Mouse (Mus musculus) intestine, embryonic 16.5 days (tissue): ENCODE results near the gene Dvl3. TPM values are rescaled to one million over a fixed set of nuclear protein-coding genes. Genes with fewer than 3 reads are reported as not detected.

ENCODE experiments used
- ATAC-seq: fragments of 200-750 bp; cut with Nextera tagmentation; 2 replicates; pipeline ENCODE4 v1.8.0; 2017; ENCODE audit warnings: moderate TSS enrichment, moderate library complexity
- H3K27ac ChIP-seq: fragments of 300-500 bp; sonication (generic); 2 replicates; pipeline ENCODE4 v1.5.1; 2014; ENCODE audit warnings: mild to moderate bottlenecking, low read length
- H3K27me3 ChIP-seq: fragments of 300-500 bp; sonication (generic); replicated peaks from 2 replicates; pipeline ENCODE4 v1.6.1; 2014; ENCODE audit warnings: low read length, control low read depth, mixed read lengths; ENCODE audit not compliant: control insufficient read depth, insufficient read depth
- H3K36me3 ChIP-seq: fragments of 300-500 bp; sonication (generic); 2 replicates; pipeline ENCODE4 v1.6.1; 2014; ENCODE audit warnings: low read length, control low read depth; ENCODE audit not compliant: control insufficient read depth, insufficient read depth
- H3K4me1 ChIP-seq: fragments of 300-500 bp; sonication (generic); 2 replicates; pipeline ENCODE4 v1.6.1; 2014; ENCODE audit warnings: low read length, control low read depth, mixed read lengths; ENCODE audit not compliant: control insufficient read depth, insufficient read depth
- H3K4me2 ChIP-seq: fragments of 300-500 bp; sonication (generic); 2 replicates; pipeline ENCODE4 v1.6.1; 2014; ENCODE audit warnings: low read depth, low read length, control low read depth
- H3K4me3 ChIP-seq: fragments of 300-500 bp; sonication (generic); 2 replicates; pipeline ENCODE4 v1.5.1; 2014; ENCODE audit warnings: mild to moderate bottlenecking, low read length
- H3K9ac ChIP-seq: fragments of 300-500 bp; sonication (generic); 2 replicates; pipeline ENCODE4 v1.6.1; 2014; ENCODE audit warnings: low read depth, low read length
- H3K9me3 ChIP-seq: fragments of 300-500 bp; sonication (generic); 2 replicates; pipeline ENCODE4 v1.6.1; 2016; ENCODE audit warnings: low read length, control low read depth; ENCODE audit not compliant: control insufficient read depth
- WGBS: fragments of 180-500 bp; shearing (Covaris S2); extraction: QIAGEN DNeasy Blood & Tissue Kit; methylation state at CpG from one replicate; pipeline ENCODE4 v1.1.7; 2014; 5-methylcytosine and 5-hydroxymethylcytosine counted together
- polyA plus RNA-seq: library from polyadenylated mRNA; unstranded; fragments of >200 nt; fragmentation: Nextera tagmentation; extraction: Ambion mirVana; gene quantifications from 2 replicates; pipeline ENCODE4 v1.2.1, GENCODE M21; 2015

The Dvl3 gene
- polyA plus RNA-seq, 1 experiment from 2014 or later: 15.7 TPM

DNA sequence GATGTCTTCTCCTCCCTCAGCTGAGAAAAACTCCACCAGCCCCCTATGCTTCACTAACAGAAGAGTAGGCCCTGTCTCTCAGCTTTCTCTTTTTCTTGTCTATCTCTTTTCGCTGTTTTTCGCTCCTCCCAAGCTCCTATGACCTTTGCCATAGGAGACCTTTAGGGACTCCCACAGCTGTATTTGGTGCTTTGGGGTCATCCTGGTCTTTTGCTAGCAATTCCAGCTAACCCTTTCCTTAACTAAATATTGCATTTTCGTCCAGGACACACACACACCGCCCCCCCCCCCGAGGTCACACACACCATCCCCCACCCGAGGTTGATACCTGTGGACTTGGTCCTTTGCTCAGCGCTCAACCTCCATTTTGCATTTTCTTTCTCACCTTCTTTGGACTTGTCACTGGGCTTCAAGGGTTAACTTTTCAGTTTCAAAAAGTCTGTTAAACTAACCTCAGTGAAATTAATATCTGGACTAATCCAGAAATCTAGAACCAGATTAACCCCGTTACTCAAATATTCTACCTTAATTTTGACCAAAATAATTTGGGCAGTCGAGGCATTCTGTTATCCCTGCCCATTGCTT is 19.4 kb downstream of the Dvl3 start:
- WGBS: 25% methylated on average over 9 of the region's 9 CpGs
- H3K4me2 ChIP-seq: peak overlapping the region; percentile 69
- peaks cover 18% of the 10 kb centered on the region for H3K36me3 ChIP-seq
- H3K27me3 ChIP-seq: no peaks in the 10 kb centered on the region
- H3K9ac ChIP-seq: peak overlapping the region; percentile 92
- H3K27ac ChIP-seq: peak overlapping the region; percentile 92
- H3K9me3 ChIP-seq: no peaks in the 10 kb centered on the region
- peaks cover 17% of the 10 kb centered on the region for H3K4me1 ChIP-seq
- no peak for ATAC-seq
- peak overlapping the region; percentile 84 for H3K4me3 ChIP-seq

GRCm38 (mm10) chr16:20537071-20537471 is 20.3 kb downstream of the Dvl3 start:
- Histone ChIP-seq H3K4me3 (peak overlapping the region; percentile 84), H3K4me1 (peaks cover 17% of the 10 kb centered on the region), H3K9ac (peak overlapping the region; percentile 48), H3K4me2 (peak overlapping the region; percentile 69), H3K36me3 (peaks cover 20% of the 10 kb centered on the region), H3K27me3 (no peaks in the 10 kb centered on the region), H3K27ac (peak overlapping the region; percentile 70), H3K9me3 (no peaks in the 10 kb centered on the region)
- 28% methylated on average over 5 of the region's 5 CpGs for WGBS
- no peak for ATAC-seq

DNA sequence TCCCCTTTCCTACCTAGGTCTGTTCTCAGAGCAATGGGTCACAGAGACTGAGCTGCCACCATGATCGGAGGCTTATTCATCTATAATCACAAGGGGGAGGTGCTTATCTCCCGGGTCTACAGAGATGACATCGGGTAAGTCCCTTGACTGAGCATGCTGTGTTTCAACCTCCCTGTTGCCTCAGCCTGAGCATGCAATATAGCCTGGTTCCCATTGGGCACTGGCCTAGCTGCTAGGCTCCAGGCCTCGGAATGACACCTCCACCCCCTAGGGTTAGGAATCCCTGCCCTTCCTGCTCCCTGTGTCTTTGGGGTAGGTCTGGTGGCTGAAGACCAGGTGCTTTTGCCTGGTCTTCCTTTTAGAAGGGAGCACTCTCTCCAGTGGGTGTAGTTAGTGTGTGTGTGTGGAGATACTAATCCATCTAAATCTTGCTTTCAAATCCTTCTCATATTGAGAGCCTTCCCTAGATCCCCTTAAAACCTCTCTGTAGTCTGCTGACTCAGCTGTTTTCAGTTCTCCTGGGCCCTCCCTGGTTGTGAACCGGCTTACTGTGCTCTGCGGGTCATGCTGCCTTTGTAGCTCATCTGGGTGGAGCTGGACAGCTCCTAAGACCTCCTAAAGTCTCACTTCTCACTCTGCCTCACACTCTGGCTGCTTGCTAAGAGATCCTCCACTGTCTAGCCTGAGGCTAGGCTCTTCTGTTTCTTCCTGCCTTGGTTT is 21.0 kb downstream of the Dvl3 start:
- H3K36me3 ChIP-seq: peaks cover 25% of the 10 kb centered on the region
- H3K27ac ChIP-seq: no peak overlapping the region

GRCm38 (mm10) chr16:20539649-20540048 is 22.9 kb downstream of the Dvl3 start:
- H3K9me3 ChIP-seq: no peaks in the 10 kb centered on the region
- H3K27ac ChIP-seq: no peak overlapping the region
- no peak overlapping the region for H3K9ac ChIP-seq
- WGBS: 75% methylated on average over 3 of the region's 3 CpGs
- no peak for ATAC-seq
- no peak overlapping the region for H3K4me3 ChIP-seq
- H3K4me2 ChIP-seq: no peak overlapping the region
- H3K36me3 ChIP-seq: peaks cover 31% of the 10 kb centered on the region
- peaks cover 17% of the 10 kb centered on the region for H3K4me1 ChIP-seq
- H3K27me3 ChIP-seq: no peaks in the 10 kb centered on the region

More for the DNA sequence above, 21.0 kb downstream of the Dvl3 start:
- H3K4me3 ChIP-seq: peak overlapping the region; percentile 84
- peaks cover 17% of the 10 kb centered on the region for H3K4me1 ChIP-seq
- peak overlapping the region; percentile 48 for H3K9ac ChIP-seq
- H3K9me3 ChIP-seq: no peaks in the 10 kb centered on the region
- no peak for ATAC-seq
- H3K27me3 ChIP-seq: no peaks in the 10 kb centered on the region
- 40% methylated on average over 6 of the region's 6 CpGs for WGBS
- peak overlapping the region; percentile 69 for H3K4me2 ChIP-seq

GRCm38 (mm10) chr16:20540438-20540837 is 23.7 kb downstream of the Dvl3 start:
- Histone ChIP-seq H3K27me3 (no peaks in the 10 kb centered on the region), H3K4me2 (no peak overlapping the region), H3K27ac (no peak overlapping the region), H3K9ac (no peak overlapping the region), H3K4me3 (no peak overlapping the region), H3K36me3 (peaks cover 36% of the 10 kb centered on the region), H3K9me3 (no peaks in the 10 kb centered on the region), H3K4me1 (peaks cover 17% of the 10 kb centered on the region)
- 71% methylated on average over 4 of the region's 4 CpGs for WGBS
- no peak for ATAC-seq

GRCm38 (mm10) chr16:20545696-20546095 is 28.9 kb downstream of the Dvl3 start:
- Histone ChIP-seq H3K27me3 (no peaks in the 10 kb centered on the region), H3K4me1 (peaks cover 8% of the 10 kb centered on the region), H3K9me3 (no peaks in the 10 kb centered on the region), H3K4me2 (no peak overlapping the region), H3K4me3 (no peak overlapping the region), H3K9ac (no peak overlapping the region), H3K36me3 (peaks cover 27% of the 10 kb centered on the region), H3K27ac (no peak overlapping the region)
- 91% methylated on average over 10 of the region's 10 CpGs for WGBS
- no peak for ATAC-seq

GRCm38 (mm10) chr16:20547423-20547822 is 30.6 kb downstream of the Dvl3 start:
- ATAC-seq: peak; percentile 26

DNA sequence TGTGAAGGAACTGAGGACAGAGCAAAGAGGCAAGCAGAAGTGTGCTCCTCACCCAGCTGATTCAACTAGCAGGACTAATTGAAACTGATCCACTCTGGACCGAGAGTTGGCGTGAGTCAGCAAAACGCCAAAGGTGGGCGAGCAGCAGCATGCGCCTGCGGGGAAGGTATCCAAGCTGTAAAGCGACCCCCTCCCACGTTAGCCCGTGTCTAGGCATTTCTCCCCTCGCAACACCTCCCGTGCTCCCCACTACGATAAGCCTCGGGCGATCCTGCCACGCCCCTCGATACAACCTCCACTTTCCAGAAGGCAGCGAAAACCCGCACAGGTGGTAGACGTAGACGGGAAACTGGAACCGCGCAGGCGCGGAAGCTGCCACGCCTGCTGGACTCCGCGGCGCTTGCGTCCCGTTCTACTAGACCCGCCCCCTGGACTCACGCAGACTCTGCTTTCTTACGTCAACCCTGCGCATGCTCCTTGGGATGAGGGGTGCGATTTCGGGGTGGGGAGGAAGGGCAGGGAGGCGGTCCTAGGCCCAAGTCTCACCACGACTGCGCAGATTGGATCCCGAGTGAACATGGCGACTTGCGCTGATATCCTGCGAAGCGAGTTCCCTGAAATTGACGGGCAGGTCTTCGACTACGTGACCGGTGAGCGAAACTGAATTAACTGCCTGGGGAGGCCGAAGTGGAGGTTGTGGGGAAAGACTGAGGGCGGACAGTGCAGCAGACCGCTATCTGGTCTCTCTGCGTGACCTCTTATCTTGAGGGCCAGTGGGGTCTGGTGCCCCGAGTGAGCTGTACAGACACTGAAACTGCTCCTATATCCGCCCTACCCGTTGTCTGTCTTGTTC is 31.5 kb downstream of the Dvl3 start, which contains the start of gene Abcf3:
TSS of gene Abcf3 (plus strand) at position 482 of the 853 bp plus-strand sequence.
- Histone ChIP-seq H3K9ac (peak within 1 kb of the TSS; percentile 90), H3K9me3 (no peaks in the 10 kb centered on the region), H3K27me3 (no peaks in the 10 kb centered on the region), H3K4me3 (peak within 1 kb of the TSS; percentile 79), H3K27ac (peak within 1 kb of the TSS; percentile 86), H3K36me3 (peaks cover 24% of the 10 kb centered on the region), H3K4me1 (peaks cover 8% of the 10 kb centered on the region), H3K4me2 (peak within 1 kb of the TSS; percentile 70)
- peak; percentile 98 for ATAC-seq
- WGBS: 0% methylated on average over 56 of the region's 56 CpGs

More at GRCm38 (mm10) chr16:20547423-20547822, 30.6 kb downstream of the Dvl3 start:
- Histone ChIP-seq H3K4me1 (peaks cover 8% of the 10 kb centered on the region), H3K9ac (no peak overlapping the region), H3K4me3 (peak overlapping the region; percentile 79), H3K36me3 (peaks cover 24% of the 10 kb centered on the region), H3K4me2 (peak overlapping the region; percentile 70), H3K27me3 (no peaks in the 10 kb centered on the region), H3K9me3 (no peaks in the 10 kb centered on the region), H3K27ac (peak overlapping the region; percentile 86)
- 37% methylated on average over 5 of the region's 5 CpGs for WGBS

- peak overlapping the region; percentile 90 for H3K9ac ChIP-seq
- H3K9me3 ChIP-seq: no peaks in the 10 kb centered on the region
- H3K4me1 ChIP-seq: peaks cover 8% of the 10 kb centered on the region
- no peak overlapping the region for H3K27ac ChIP-seq
- ATAC-seq: no peak
- H3K4me2 ChIP-seq: peak overlapping the region; percentile 68
- peaks cover 19% of the 10 kb centered on the region; the same call in 1 of the 2 replicates for H3K36me3 ChIP-seq
- H3K27me3 ChIP-seq: no peaks in the 10 kb centered on the region
- 43% methylated on average over 9 of the region's 9 CpGs for WGBS
- H3K4me3 ChIP-seq: peak overlapping the region; percentile 79
Observed at GRCm38 (mm10) chr16:20549161-20549560, 32.4 kb downstream of the Dvl3 start.
